Mouse (Mus musculus) MN1 (cell line): ENCODE measurements around the gene Fxyd2.
A peak's percentile ranks its signal among the peaks of the same experiment; 100 is the strongest.

Experiments
- DNase-seq: peaks from one replicate; pipeline ENCODE4 v3.0.0-alpha.2; 2016; ENCODE audit warnings: low spot score

The Fxyd2 gene

GRCm38 (mm10) chr9:45391299-45391698 lies 8.2 kb upstream of the Fxyd2 start:
- no peak for DNase-seq

- DNase-seq = no peak
These were observed 4.3 kb upstream of the Fxyd2 start for GRCm38 (mm10) chr9:45395218-45395617.

- no peak for DNase-seq
These were observed 3.7 kb upstream of the Fxyd2 start for GRCm38 (mm10) chr9:45395796-45396195.

DNA sequence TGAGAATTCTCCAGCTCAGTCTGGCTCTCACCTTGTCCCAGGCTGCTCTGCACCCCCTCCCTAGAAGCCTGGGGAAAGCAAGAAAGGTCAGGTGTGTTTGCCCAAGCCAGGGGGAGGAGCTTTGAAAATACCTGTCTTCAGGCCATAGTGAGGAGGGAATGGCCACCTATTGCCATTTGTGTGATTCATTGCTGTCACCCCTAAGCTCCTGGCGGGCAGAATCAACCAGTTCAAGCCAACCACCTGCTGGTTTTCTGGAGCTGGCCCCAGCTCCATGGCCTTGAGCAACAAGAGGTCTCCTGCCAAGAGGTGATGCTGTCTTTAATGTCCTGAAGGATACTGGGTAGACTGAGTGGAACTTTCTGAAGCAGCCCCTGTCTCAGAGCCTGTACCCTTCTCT lies 1.1 kb upstream of the Fxyd2 start:
- DNase-seq = no peak

GRCm38 (mm10) chr9:45401851-45402250 lies 2.4 kb downstream of the Fxyd2 start:
- no peak for DNase-seq

- DNase-seq = no peak
These were observed 3.5 kb downstream of the Fxyd2 start for GRCm38 (mm10) chr9:45402957-45403356.

DNA sequence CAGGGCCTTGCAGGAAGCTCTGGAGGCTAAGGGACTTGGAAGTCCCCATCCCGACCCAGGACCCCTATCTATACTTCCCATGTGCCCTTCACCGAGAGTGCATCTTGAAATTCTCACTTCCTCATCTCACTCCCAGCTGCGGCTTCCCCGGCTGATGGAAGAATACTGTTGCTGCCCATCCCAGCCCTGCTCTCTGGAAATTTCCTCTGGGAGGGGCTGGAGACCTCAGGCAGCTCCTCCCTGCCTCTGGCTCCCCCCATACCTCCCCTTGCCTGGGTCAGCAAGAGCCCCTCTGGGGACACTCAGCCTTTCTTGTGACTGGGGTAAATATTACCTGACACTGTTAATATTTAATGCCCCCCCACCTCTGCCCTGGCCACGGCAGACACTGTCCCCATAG lies 6.2 kb downstream of the Fxyd2 start:
- no peak for DNase-seq

DNA sequence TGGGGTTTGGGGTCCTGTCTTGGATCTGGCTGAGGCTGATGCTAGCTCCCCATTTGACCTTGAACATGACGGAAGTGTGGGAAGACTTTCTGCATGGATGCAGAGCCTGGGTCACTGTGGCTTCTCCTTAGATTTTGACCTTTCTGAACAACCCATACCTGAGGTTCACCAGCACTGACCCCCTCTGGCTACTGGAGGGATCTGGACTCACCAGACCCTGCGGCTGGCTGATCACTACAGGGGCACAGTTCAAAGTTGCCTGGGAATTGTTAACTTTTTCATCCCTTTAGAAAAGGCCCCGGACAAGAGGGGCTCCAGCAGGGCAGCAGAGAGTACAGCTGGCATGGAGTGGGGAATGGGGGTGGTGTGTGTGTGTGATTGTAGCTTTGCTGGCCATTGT lies 7.3 kb downstream of the Fxyd2 start:
- no peak for DNase-seq

DNA sequence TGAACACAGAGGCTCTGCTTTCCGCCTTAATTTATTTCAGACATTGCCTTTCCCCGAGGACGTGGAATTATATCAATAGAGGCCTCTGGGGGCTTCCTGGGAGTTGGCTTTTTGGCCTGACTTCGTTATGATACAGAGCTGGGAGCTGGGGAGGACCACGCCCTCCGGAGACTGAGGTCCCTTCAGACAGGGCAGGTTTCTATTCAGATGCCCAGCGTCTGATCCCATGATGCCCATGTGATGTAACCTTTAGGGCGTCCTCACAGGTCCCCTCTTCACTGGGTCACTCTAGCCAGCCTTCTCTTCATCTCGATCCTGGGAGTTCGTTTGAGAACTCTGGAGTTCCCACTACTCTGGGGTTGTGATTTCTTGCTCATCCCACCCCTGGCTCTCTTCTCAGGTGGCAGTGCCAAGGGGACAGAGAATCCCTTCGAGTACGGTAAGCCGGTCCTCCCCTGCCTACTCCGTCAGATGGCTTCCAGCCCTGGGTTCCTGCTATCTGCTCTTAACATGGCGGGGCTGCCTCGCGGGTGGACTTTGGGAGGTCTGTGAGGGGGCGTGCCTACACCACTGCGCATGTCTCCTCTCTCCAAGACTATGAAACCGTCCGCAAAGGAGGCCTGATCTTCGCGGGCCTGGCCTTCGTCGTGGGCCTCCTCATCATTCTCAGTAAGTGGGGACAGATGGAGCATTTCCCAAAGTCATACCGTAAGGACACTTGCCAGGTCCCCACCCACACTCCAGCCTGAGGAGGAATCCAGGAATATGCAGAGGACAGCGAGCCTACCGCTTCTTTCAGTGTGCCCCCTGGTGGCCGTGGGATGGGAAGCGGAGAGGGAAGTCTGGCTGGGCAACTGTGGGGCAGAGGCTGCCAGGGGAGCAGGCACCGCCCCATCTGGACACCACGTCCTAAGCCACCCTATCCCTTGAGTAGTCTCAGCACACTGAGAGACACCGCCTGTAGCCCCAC lies 8.5 kb downstream of the Fxyd2 start:
- DNase-seq = peak; percentile 71

- no peak for DNase-seq
These were observed 10.7 kb downstream of the Fxyd2 start for GRCm38 (mm10) chr9:45410193-45410592.

DNA sequence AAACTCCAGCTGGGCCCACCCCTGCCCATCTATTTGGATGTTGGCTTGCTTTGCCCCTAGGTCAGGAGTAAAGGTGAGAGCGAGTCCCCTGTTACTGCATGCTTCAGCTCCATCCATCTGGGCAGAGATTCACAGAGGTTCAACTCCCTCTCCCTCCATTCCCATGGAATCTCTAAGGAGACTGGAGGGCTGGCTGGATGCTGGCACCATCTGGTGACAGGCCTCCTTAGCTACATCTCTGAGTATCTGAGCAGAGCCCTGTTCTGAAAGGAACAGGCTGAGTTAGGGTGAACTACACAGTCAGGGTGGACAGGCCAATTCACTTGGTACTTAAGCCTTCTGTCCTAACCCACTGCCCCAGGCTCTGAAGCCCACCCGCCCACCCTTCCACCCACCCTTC lies 11.1 kb downstream of the Fxyd2 start:
- no peak for DNase-seq

DNA sequence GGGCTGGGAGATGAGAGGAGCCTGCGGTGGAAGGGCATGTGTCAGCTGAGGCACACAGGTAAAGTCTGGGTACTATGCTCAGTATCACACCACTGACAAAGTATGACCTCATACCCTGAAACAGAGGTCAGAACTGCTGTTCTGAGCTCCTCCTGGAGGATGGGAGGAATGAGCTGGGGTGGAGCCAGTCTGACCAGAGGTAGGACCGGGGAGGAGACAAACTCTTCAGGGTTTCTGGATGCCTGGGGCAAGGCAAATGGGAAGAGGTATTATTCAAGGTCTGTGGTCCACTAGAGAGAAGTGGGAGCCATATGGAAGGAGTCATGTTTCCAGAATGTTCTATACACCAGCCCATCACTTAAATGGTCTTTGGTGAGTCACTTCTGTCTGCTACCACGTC lies 11.6 kb downstream of the Fxyd2 start:
- no peak for DNase-seq

- peak; percentile 78 for DNase-seq
These were observed 12.3 kb downstream of the Fxyd2 start for GRCm38 (mm10) chr9:45411803-45412202.

DNA sequence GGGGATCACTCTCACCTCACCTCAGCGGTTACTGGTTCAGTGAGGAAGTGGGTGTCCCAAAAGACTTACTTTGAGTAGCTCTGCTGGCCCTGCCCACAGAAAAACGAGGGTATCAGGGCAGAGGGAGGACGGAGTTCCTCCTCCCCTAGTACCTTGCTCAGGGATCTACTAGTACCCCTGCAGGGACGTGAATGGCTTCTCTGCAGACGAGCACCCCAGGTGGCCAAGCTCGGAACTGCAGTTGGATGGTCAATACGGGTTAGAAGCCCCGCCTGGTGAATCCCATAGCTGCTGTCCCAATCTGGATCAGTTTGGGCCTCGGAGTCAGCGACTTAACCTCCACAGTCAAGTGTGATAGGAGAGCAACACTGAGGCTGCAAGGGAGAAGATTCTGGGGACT lies 12.8 kb downstream of the Fxyd2 start:
- peak; percentile 86 for DNase-seq

- DNase-seq = no peak
These were observed 13.4 kb downstream of the Fxyd2 start for GRCm38 (mm10) chr9:45412700-45413477.

DNA sequence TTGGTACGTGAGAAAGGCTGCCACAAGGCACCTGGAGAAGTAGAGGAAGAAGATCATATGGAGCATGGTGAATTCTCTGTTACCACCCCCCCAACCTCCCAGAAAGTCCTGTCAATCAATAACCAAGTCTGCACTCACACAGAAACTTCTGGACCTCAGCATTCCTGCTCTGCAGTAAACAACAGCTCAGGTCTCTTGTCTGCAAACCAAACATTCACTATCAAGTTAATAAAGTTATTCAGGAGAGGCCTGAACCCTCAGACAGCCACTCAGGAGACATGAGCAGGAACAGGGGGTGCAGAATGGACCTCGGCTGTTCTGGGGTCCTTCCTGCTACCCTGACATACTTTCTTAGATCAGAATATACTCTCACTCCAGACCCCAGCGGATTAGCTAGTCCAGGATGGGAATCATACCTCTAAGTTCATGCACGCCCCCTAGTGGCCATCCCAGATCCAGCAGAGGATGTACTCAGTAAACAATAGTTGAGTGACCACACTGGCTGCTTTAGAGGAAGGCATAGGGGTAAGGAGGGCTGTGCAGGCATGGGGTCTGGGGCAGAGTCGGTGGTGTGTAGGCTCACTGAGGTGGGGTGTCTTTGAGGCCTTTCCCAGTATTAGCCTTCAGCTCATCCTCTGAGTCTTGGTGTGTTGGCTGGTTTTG lies 14.1 kb downstream of the Fxyd2 start:
- peak; percentile 22 for DNase-seq

GRCm38 (mm10) chr9:45415912-45416311 lies 16.4 kb downstream of the Fxyd2 start:
- peak; percentile 70 for DNase-seq

GRCm38 (mm10) chr9:45417245-45417644 lies 17.8 kb downstream of the Fxyd2 start:
- peak; percentile 48 for DNase-seq

- no peak for DNase-seq
These were observed 18.8 kb downstream of the Fxyd2 start for GRCm38 (mm10) chr9:45418252-45418651.

DNA sequence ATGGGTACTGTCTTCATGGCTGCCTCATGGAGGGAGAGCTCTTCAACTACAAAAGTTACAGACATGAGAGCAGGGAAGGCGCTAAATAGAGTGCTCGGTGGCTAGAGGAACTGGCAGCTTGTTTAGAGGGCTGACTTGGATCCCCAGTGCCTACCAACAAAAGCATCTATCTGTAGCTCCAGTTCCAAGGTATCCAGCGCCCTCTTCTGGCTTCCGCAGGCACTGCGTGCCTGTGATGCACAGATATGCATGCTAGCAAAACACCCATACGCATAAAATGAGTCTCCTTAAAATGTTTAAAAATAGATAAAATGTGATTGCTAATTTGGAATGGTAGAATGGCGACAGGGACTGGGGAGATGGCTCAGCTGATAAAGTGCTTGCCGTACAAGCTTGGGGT lies 21.7 kb downstream of the Fxyd2 start:
- no peak for DNase-seq

GRCm38 (mm10) chr9:45422761-45423298 lies 23.4 kb downstream of the Fxyd2 start:
- DNase-seq = no peak

DNA sequence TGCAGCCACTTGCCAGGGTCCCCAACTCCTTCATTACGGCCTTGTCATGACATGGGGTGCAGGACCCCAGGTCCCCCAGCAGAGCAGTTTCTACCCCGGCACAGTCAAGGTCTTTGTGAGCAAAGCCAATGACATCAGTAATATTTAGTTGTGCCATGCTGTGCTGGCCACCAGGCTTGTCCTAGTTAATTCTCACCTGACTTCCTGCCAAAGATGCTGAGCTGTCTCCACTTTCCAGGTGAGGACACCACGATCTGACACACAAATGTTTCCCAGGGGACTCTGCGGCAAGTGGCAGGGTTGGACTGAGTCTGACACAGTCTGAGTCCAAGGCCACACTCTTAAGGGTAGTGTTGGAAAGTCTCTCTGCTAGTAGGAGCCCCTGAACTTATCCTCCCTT lies 27.0 kb downstream of the Fxyd2 start, which contains the start of gene Dscaml1:
Gene Dscaml1 (plus strand): TSS at position 173 of the 400 bp plus-strand sequence.
- DNase-seq = no peak
